Mouse (Mus musculus): ENCODE data around the gene Ces1a. TPM values are rescaled to one million over a fixed set of nuclear protein-coding genes. Genes with fewer than 3 reads are reported as not detected.

Gene Ces1a
- not detected in 2 replicates for total RNA-seq (2017)

- ATAC-seq (replicated peaks in 1 of 2; ENCODE audit: insufficient read depth in 1 of 2, low FRiP score in 2 of 2, low TSS enrichment in 1 of 2, low read depth in 1 of 2, poor library complexity in 2 of 2, severe bottlenecking in 2 of 2) = no peak
These were observed at the start of gene Ces1a for GRCm38 (mm10) chr8:93048092-93048491. TSS of gene Ces1a (minus strand) at chr8:93048192.

GRCm38 (mm10) chr8:93095376-93095775, 47.4 kb upstream of the Ces1a start:
- ATAC-seq (replicated peaks in 1 of 2; ENCODE audit: insufficient read depth in 1 of 2, low FRiP score in 2 of 2, low TSS enrichment in 1 of 2, low read depth in 1 of 2, poor library complexity in 2 of 2, severe bottlenecking in 2 of 2) = peak; percentile 71 to 77; a peak in 3 of 4 replicates

- no peak for ATAC-seq (replicated peaks in 1 of 2; ENCODE audit: insufficient read depth in 1 of 2, low FRiP score in 2 of 2, low TSS enrichment in 1 of 2, low read depth in 1 of 2, poor library complexity in 2 of 2, severe bottlenecking in 2 of 2)
These were observed 43.3 kb upstream of the Ces1a start for GRCm38 (mm10) chr8:93091324-93091723.

GRCm38 (mm10) chr8:93088686-93089122, 40.7 kb upstream of the Ces1a start:
- ATAC-seq (replicated peaks in 1 of 2; ENCODE audit: insufficient read depth in 1 of 2, low FRiP score in 2 of 2, low TSS enrichment in 1 of 2, low read depth in 1 of 2, poor library complexity in 2 of 2, severe bottlenecking in 2 of 2) = no peak

GRCm38 (mm10) chr8:93088193-93088592, 40.2 kb upstream of the Ces1a start:
- no peak for ATAC-seq (replicated peaks in 1 of 2; ENCODE audit: insufficient read depth in 1 of 2, low FRiP score in 2 of 2, low TSS enrichment in 1 of 2, low read depth in 1 of 2, poor library complexity in 2 of 2, severe bottlenecking in 2 of 2)

GRCm38 (mm10) chr8:93079887-93080286, 31.9 kb upstream of the Ces1a start, which contains the start of gene Ces1b:
TSS of gene Ces1b (minus strand) at chr8:93080017.
- ATAC-seq (replicated peaks in 1 of 2; ENCODE audit: insufficient read depth in 1 of 2, low FRiP score in 2 of 2, low TSS enrichment in 1 of 2, low read depth in 1 of 2, poor library complexity in 2 of 2, severe bottlenecking in 2 of 2) = no peak

- ATAC-seq (replicated peaks in 1 of 2; ENCODE audit: insufficient read depth in 1 of 2, low FRiP score in 2 of 2, low TSS enrichment in 1 of 2, low read depth in 1 of 2, poor library complexity in 2 of 2, severe bottlenecking in 2 of 2) = no peak
These were observed 27.3 kb upstream of the Ces1a start for GRCm38 (mm10) chr8:93075251-93075650.

GRCm38 (mm10) chr8:93063416-93064117, 15.6 kb upstream of the Ces1a start:
- no peak for ATAC-seq (replicated peaks in 1 of 2; ENCODE audit: insufficient read depth in 1 of 2, low FRiP score in 2 of 2, low TSS enrichment in 1 of 2, low read depth in 1 of 2, poor library complexity in 2 of 2, severe bottlenecking in 2 of 2)

GRCm38 (mm10) chr8:93059185-93059584, 11.2 kb upstream of the Ces1a start:
- peak; percentile 66 to 87 for ATAC-seq (replicated peaks in 1 of 2; ENCODE audit: insufficient read depth in 1 of 2, low FRiP score in 2 of 2, low TSS enrichment in 1 of 2, low read depth in 1 of 2, poor library complexity in 2 of 2, severe bottlenecking in 2 of 2)

GRCm38 (mm10) chr8:93055238-93055637, 7.2 kb upstream of the Ces1a start:
- no peak for ATAC-seq (replicated peaks in 1 of 2; ENCODE audit: insufficient read depth in 1 of 2, low FRiP score in 2 of 2, low TSS enrichment in 1 of 2, low read depth in 1 of 2, poor library complexity in 2 of 2, severe bottlenecking in 2 of 2)

GRCm38 (mm10) chr8:93048510-93049416, 771 bp upstream of the Ces1a start:
- ATAC-seq (replicated peaks in 1 of 2; ENCODE audit: insufficient read depth in 1 of 2, low FRiP score in 2 of 2, low TSS enrichment in 1 of 2, low read depth in 1 of 2, poor library complexity in 2 of 2, severe bottlenecking in 2 of 2) = no peak

- ATAC-seq (replicated peaks in 1 of 2; ENCODE audit: insufficient read depth in 1 of 2, low FRiP score in 2 of 2, low TSS enrichment in 1 of 2, low read depth in 1 of 2, poor library complexity in 2 of 2, severe bottlenecking in 2 of 2) = no peak
These were observed 4.9 kb downstream of the Ces1a start for GRCm38 (mm10) chr8:93043083-93043482.

- ATAC-seq (replicated peaks in 1 of 2; ENCODE audit: insufficient read depth in 1 of 2, low FRiP score in 2 of 2, low TSS enrichment in 1 of 2, low read depth in 1 of 2, poor library complexity in 2 of 2, severe bottlenecking in 2 of 2) = no peak
These were observed 7.0 kb downstream of the Ces1a start for GRCm38 (mm10) chr8:93040776-93041567.

GRCm38 (mm10) chr8:93040256-93040655, 7.7 kb downstream of the Ces1a start:
- no peak for ATAC-seq (replicated peaks in 1 of 2; ENCODE audit: insufficient read depth in 1 of 2, low FRiP score in 2 of 2, low TSS enrichment in 1 of 2, low read depth in 1 of 2, poor library complexity in 2 of 2, severe bottlenecking in 2 of 2)

- ATAC-seq (replicated peaks in 1 of 2; ENCODE audit: insufficient read depth in 1 of 2, low FRiP score in 2 of 2, low TSS enrichment in 1 of 2, low read depth in 1 of 2, poor library complexity in 2 of 2, severe bottlenecking in 2 of 2) = no peak
These were observed 9.2 kb downstream of the Ces1a start for GRCm38 (mm10) chr8:93038831-93039230.

GRCm38 (mm10) chr8:93030664-93031063, 17.3 kb downstream of the Ces1a start:
- peak; percentile 72 to 83 for ATAC-seq (replicated peaks in 1 of 2; ENCODE audit: insufficient read depth in 1 of 2, low FRiP score in 2 of 2, low TSS enrichment in 1 of 2, low read depth in 1 of 2, poor library complexity in 2 of 2, severe bottlenecking in 2 of 2)

GRCm38 (mm10) chr8:93021738-93022137, 26.3 kb downstream of the Ces1a start:
- no peak for ATAC-seq (replicated peaks in 1 of 2; ENCODE audit: insufficient read depth in 1 of 2, low FRiP score in 2 of 2, low TSS enrichment in 1 of 2, low read depth in 1 of 2, poor library complexity in 2 of 2, severe bottlenecking in 2 of 2)
